Mouse (Mus musculus) myocyte (in vitro differentiated cells): ENCODE results near the gene Sdk1.

Source experiments
- E2F4 ChIP-seq: IDR thresholded peaks from one replicate; pipeline ENCODE4 v1.6.1; 2011; ENCODE audit warnings: mild to moderate bottlenecking, control low read depth, moderate library complexity; ENCODE audit not compliant: insufficient read depth
- POLR2A ChIP-seq: IDR thresholded peaks from one replicate; pipeline ENCODE4 v1.6.1; 2011; ENCODE audit warnings: low read depth, mild to moderate bottlenecking, control low read depth, moderate library complexity; ENCODE audit not compliant: insufficient read length
- POLR2AphosphoS2 ChIP-seq: IDR thresholded peaks from one replicate; pipeline ENCODE4 v1.6.1; 2011; ENCODE audit warnings: low read depth, control low read depth; ENCODE audit not compliant: insufficient read length
- SRF ChIP-seq: IDR thresholded peaks from one replicate; pipeline ENCODE4 v1.6.1; 2011; ENCODE audit warnings: low read depth; ENCODE audit not compliant: control insufficient read depth, insufficient read length

DNA sequence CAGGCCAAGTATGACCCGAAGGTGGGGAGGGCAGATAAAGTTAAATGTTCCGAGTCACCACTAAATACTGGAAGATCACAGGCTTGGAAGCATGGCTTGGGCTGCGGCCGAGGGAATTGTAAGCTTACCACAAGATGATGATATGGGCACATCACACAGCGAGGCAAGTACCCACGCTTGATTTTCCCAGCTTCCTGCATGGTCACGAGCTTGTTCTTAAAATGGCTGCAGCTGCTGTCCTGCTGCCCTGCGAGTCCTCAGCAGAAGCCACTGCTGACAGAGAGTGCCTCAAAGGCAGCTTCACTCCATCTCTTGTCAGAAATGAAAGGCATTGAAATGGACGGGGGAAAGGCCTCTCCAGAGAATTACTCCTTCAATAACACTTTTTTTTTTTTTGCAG, 697.7 kb downstream of the Sdk1 start:
- TF ChIP-seq POLR2AphosphoS2 (no peak), SRF (no peak), POLR2A (no peak), E2F4 (no peak)
